Mouse (Mus musculus) gastrocnemius, postnatal 10 days (tissue): ENCODE results near the gene Ext2. TPM values are rescaled to one million over a fixed set of nuclear protein-coding genes. Genes with fewer than 3 reads are reported as not detected.

Source experiments
- DNase-seq: peaks from one replicate; pipeline ENCODE4 v3.0.0; 2021; ENCODE audit warnings: mixed read lengths
- total RNA-seq, 2 experiments: library from RNA; stranded (reverse); gene quantifications; 2 replicates each; pipeline ENCODE4 v1.2.3; 2021

Gene Ext2
- total RNA-seq, 2 experiments from 2014 or later: 41.0 to 52.8 TPM

DNA sequence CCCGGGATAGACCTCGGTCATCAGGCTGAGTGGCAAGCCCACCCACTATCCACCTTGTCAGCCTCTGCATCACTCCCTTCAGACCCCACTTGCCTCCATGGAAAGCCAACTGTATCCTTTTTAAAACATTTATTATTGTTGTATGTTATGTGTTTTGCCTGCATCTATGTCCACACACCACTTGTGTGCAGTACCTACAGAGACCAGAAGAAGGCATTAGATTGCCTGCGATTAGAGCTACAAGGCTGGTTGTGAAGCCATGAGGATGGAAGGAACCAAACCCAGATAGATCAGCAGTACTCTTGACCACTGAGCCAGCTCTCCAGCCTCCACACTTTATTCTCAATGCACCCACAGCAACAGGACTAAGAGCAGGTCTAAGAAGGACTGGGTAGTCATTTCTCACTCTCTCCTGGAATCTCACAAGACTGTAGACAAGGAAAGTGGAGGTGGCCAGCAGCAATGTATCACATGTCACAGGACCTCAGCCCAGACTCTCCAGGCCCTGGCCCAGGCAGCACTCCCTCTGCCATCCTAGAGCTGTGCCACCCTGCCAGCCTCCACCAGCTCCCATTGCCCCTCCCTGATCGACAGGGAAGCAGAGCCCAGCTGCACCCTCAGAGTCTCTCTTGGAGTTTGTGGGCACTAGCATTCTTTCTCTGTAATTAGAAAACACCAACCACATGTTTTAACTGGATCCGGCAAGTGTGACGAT lies 15.7 kb downstream of the Ext2 start:
- peak; percentile 33 for DNase-seq

DNA sequence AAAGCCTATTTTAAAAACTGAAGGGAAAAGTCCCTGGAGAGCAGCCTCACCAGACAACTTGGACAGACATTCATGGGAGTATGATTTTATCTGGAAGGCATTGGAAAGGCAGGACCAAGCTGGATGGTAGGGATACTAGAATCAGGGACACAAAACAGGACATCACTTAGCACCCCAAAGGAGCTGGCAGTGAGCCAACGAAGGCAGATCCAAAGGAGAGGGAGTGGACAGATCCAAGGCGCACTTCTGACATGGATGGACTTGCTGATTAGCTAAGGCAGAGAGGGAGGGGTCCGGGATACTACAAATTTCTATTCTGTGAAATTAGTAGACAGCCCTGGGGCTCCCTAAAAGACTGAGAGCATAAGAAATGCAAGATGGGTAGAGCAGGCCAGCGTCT lies 16.8 kb downstream of the Ext2 start:
- no peak for DNase-seq

DNA sequence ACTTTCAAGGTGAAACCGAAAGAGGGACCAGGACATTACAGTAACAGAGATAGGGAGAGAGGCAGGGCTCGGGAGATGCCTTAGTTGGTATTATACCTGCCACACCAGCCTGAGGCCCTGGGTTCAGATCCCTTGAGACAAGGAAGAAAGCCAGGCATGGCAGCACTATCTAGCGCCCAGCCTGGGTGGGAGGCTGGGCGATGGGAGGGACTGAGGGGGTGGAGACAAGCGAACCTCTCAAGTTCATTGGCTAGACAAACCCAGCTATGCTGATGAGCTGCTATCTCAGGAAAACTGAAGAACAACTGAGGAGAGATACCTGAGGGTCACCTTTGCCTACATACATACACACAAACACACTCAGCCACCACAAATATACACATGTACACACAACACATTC lies 17.3 kb downstream of the Ext2 start:
- no peak for DNase-seq

DNA sequence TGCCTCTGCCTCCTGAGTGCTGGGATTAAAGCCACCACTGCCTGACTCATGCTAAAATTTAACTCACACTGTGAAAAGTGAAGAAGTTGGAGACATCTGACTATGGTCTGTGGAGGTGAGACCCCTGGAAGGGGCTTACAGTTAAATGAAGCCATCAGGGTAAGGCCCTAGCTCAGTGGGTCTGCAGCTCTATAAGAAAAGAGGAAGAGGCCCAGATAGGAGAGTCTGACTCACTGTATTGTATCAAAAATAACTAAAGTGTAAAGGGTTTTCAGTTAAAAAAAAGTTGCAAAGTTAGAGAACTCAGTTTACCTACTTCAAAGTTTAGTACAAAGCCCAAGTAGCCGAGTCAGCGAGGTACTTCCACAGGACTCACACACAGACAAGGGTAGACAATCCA lies 19.4 kb downstream of the Ext2 start:
- DNase-seq: no peak

DNA sequence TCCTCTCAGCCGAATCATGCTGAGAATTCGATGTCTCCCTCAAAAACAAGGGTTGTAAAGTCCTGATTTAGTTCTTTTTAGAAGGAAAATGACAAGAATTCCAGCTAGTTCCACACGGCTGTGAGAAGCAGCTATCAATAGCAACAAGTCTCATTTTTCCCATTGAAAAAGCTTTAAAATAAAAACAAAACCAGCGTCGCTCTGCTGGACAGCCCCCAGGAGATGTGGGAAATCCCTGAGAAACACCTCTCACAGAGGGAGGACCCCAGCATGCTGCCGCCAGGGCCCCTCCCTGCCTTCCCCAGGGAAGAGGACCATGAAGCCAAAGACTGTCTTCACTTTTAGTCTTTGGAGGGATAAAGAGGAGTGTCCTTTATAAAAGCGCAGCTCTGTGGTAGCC lies 21.3 kb downstream of the Ext2 start:
- DNase-seq: no peak

DNA sequence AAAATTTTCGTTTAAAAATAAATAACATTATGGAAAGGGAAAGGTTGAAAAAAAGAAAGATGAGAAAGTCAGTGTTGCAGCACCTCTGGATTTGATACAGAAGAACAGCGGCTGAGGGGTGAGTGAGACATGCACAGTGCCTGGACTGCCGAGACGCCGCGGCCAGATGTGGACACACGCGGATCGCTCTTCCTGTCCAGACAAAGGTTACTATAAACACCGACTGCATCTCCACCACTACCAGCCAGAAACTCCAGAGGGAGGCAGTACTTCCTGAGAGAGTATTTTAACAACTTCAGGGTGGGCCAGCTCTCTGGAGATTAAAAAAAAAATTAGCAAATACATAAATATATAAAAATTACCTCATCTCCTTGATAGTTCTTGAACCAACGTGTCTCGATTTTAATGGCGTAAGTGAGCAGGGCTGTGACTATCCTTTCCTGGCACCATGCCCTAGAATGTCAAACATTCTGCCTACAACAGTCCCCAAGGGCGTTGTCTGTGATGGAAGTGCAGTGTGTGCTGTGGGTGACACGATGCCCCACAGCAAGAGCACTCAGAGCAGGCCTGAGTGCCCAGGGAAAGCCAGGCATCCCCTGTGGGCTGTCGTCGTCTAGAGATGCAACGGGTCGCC lies 25.1 kb downstream of the Ext2 start:
- DNase-seq: no peak

DNA sequence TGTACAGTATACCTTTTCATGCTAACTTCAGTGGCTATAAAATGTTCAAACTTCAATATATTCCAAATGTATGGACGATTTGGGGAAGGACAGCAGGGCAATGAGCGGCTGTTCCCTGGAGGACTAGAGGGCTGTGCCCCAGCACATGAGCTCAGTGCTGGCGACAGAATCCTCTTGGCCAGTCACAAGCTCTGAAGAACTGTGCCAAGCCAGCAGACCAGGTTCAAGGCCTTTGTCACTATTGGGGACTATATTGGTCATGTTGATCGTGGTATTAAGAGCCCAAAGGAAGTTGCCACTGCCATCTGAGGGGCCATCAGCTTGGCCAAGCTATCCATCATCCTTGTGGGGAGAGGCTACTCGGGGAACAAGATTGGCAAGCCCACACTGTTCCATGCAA lies 28.0 kb downstream of the Ext2 start:
- no peak for DNase-seq

DNA sequence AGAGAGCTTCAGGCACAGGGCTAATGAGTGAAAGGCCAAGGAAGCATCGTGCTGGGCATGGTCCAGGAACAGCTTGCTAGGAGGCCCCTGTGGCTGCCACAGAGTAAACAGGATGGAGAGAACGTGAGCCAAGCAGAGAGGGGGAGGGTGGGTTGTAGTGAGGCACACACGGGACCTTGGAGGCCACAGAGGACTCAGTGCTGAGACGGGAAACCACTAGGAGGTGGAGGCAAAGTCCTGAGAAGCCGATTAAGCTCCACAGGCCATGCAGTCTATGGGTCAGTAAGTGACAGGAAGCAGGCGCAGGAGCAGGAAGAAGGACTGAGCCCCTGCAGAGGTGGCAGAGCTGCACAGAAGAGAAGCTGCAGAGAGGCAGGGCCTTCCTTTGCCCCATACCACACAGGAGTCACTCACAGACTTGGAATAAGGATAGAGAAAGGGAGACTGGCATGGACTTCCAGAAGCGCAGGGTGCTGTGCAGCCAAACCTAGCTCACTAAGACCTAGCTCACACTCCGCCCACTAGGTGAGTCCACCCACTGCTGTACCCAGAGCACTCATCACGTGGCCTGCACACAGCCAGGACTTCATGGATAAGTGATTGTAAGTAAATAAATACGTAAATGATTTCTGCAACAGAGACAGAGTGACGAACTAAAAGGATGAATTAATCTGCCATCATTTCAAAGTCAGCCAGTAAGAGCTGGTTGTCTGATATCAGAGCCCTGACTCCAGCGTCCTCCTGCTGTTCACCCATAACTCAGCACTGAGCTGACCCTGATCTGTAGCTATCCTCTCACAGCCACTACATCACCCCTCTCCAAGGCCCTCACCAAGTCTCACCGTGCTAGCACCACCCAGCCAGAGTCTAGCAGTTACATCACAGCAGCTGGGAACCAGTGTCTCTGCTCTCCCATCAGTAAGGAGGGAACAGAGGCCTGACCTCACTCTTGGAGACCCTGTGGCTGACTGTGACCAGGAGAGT lies 30.6 kb downstream of the Ext2 start:
- DNase-seq: no peak

DNA sequence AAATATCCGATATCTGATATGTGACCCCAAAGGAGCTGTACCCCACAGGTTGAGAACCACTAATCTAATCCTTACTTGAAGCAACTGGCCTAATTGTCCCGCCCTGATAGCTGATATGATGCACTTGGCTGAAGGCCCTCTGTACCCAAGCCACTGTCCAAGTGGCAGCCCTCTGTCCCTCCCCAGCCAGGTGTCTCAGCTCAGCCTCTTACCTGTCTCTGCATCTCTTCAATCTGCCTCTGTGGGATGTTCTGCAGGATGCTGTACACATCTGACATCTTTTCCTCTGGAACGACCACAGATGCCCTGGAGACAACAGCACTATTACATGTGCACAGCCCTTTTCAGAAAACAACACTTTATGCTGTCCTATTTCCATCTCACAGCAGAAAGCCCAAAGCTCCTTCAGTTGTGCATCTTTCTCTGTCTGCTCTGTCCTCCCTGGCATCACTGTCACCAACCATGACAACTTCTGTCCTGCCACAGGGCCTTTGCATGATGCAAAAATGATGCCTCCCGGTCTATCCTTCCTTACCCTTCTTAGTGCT lies 31.5 kb downstream of the Ext2 start:
- no peak for DNase-seq

DNA sequence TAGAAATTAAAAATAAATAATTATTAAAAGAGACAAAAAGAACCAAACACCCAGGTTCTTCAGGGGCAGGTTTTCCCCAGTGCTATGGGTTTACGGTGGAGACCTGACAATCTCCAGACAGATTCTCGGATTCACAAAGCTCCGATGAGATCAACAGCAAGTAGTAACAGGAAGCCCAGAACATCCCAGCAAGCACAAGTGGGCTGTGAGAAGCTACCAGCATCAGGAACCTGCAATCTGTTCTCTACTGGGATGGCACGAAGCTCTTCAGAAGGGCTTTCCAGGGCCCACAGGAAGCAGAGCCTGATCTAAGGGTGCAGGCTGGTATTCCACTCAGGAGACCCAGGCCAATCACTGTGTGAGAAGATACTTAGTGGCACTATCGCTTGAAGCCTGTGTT lies 33.8 kb downstream of the Ext2 start:
- no peak for DNase-seq

DNA sequence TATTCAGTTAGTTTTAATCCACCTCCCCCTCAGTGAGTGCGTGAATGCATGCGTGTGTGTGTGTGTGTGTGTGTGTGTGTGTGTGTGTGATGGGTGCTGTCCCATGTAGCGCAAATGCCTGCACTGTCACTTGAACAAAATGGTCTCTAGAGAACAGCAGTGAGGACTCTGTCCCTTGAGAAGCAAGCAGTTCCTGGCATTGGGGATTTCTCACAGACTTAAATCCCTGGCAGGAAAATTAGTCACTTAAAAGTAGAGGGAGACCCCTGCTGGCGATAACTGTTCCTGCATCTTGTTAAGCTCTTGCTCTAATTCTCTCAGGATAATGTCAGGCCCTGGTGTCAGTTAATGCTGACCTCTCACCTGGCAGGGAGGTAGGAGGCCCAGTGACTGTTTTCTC lies 36.2 kb downstream of the Ext2 start:
- DNase-seq: peak; percentile 78

DNA sequence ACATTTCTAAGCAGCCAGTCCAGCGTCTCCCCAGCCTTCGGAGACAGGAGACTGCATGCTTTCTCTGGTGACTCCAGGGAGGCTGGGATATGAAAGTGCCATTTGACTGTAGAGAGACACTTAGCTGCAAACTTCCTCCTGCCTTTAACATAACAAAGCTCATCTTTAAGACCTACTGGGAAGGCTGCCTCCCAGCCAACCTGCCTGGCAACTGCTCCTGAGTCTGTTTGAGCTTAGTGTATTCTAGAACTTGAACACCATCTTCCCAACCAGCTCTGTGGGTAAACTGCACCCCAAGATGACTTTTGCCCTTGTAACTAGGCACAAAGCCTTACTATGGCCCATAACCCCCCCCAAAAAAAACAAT lies 37.0 kb downstream of the Ext2 start:
- no peak for DNase-seq

DNA sequence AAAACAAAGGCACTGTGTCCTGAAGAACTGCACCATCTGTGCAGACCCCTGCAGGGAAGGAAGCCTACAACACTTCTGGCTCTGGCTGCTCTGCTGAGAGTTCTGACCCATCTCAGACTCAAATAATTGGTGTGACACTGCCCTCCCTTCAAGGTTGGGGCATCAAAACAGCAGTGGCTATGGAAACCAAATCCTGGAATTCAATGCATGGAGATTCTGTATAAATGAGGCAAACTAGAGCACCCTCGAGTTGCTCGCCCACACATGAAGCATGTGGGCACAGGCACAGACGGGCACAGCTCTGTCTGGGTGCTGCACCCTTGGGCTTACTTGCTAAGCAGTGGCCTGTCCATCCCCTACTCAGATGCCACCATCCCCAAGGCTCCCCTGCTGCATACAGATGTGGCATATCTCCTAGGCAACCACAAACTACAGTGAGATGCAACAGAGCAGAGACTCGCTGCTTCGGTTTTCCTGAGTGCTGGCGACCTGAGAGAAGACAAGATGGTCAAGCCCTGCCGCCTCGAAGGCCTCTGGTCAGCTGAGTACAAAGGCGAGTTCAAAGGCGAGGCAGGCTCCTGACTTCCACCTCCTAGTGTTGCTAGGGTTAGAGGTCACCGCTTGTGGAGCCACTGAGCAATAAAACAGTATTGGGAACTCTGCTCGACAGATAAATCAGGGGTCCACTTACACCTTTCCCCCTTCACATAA lies 37.5 kb downstream of the Ext2 start:
- no peak for DNase-seq

DNA sequence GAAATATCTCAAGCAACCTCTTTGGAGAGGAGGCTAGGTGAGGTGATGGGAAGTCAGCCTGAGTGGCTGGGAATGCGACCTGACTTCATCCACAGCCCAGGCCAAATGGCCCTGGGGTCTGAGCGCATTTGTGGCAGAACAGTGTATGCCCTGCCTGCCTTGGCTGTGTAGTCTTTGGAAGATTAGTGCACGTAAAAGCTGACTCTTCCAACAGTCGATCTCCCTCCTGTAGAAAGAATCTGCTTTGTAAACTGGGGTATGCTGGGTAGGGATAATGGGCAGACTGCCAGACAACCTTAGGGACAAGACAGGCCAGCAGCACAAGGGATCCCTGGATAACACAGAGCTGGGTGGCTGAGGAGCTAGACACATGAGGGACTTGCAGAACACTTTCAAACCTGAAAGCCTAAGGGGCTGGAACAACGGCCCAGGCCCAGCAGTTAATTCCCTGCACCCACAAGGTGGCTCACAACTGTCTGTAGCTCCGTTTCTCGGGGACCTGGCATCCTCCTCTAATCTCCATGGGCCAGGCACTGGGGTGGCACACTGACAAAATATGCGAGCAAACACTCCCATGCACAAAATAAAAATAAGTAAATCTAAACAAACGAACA lies 38.3 kb downstream of the Ext2 start:
- DNase-seq: no peak

DNA sequence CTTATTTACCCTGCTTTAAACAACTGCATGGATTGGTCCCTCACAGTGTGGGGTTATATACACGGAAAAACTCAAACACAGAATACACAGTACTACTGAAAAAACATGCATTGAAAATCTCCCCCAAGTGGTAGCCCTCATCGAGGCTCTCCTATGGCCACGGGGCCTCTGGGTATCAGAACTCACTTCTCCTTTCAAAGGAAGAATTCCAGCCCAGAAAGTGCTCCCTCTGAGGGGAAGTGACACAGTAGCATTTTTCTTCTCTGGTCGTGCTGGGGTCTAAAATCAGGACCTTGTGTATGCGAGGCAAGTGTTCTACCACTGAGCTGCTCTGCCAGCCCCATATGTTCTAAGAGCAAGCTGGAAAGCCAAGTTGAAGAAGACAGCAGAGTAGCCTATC lies 39.7 kb downstream of the Ext2 start:
- DNase-seq: no peak

DNA sequence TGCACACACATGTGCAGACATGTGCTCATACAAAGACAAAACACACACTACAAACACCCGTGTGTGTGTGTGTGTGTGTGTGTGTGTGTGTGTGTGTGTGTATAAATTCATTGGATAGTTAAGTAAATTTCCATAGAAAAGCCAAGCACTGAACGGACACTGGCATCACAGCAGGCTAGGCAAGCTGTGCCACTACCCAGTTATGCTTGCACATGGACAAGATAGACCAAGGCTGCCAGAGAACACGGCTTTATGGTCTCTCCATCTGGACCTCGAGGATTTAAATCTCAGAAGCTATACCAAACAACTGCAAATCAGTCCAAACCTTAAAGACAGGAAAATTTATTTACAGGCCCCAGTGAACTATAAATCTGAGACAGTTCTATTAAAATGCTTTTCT lies 40.2 kb downstream of the Ext2 start:
- no peak for DNase-seq

DNA sequence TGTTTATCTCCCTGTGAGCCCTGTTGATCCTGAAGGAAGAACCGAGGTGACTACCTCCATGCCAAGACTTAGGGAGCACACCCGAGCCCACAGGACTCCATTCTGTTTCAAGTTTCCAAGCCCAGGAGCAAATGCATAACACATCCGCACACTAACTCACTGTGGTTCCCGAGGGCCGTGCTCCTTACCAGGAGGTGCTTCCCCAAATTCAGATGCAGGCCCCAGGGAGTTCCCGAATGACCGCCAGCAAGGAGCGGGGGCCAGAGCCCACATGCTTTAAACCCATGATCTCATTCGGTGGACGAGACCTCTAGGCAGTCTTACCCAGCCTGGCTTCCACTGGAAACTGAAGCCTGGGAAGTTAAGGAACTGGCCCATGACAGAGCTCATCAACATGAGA lies 41.8 kb downstream of the Ext2 start:
- DNase-seq: no peak

DNA sequence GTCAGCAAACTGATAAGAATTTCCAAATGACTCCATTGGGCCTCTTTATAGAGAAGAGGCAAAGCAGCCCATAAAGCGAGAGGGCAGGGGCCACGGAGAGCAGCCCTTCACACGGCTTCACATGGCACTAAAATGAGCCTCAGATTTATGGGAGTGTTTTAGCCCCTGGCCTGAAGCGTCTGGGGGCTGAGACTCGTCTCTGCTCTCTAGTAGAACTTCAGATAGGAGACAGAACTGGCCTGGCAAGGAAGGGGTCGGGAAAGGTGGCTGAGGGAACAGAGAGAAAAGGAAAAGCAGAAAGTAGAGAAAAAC lies 42.5 kb downstream of the Ext2 start:
- no peak for DNase-seq

DNA sequence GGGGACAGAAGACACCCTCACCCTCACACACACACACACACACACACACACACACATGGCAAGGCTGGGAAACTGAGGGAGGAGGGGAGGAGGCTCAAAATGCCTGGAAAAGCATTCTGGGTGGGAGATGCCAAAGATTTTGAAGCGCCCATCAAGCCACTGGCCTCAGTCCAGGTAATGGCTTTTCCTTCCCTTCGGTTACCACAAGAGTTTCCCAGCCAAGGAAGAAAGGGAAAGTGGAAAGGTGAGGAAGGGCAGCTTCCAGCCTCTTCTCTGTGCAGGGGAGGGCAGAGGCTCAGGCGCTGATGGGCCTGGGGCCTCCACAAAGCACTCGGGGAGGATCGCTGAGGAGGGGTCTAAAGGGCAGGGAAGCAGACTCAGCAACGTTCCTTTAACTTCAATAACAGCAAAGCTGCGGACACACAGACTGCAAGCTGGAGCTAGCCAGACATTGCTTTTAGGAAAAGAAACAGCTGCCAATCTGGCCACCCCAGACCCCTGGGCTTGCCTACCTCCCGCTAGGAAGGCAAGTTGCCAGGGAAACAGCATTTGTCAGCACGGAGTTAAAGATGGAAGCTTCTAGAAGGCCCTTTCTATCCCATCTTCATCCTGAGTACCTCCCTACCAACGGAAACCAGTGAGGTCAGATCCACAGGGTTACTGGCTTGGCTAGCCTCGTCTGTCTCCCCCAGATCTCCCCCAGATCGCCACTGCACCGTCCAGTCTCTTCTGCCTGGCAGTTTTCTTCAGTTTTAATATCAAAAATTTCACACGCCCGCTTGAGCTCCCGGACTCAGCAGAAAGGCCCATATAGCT lies 43.1 kb downstream of the Ext2 start:
- DNase-seq: peak; percentile 35

DNA sequence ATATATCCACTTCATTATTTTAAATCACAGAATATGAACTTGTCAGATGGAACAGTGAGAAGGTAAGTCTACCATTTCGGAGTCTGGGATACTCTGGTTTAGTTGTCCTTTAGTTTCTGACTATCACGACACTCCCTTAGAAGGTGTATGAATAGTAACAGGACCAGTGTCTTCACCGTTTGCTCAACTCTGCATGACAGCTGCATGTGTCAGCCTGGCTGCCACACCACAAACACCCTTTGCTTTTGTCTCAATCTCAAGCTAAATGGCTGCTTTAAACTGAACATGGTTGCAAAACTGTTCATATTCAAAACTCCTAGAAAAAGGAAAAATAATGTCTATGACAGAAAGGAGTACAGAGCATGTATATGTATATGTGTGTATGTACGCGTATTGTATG lies 43.8 kb downstream of the Ext2 start:
- no peak for DNase-seq

DNA sequence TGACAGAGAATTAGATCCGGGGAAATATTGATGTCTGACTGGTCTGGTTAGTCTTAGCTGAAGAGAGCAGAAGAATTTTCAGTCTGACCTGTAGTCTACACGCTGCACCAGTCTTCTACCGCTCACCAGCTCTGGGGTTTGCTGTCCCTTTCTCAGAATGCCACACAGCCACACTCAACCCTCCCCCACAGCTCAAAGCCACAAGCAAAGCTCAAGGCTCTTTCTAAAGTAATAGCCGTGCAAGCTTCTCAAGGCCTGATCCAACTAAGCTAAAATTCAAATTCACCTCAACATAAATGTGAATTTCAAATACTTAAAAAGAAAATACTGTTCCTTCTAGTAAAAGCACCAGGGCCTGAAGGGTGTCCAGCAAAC lies 45.3 kb downstream of the Ext2 start:
- no peak for DNase-seq
